Mouse (Mus musculus): Measurements from ENCODE around the gene Sema6d.

DNA sequence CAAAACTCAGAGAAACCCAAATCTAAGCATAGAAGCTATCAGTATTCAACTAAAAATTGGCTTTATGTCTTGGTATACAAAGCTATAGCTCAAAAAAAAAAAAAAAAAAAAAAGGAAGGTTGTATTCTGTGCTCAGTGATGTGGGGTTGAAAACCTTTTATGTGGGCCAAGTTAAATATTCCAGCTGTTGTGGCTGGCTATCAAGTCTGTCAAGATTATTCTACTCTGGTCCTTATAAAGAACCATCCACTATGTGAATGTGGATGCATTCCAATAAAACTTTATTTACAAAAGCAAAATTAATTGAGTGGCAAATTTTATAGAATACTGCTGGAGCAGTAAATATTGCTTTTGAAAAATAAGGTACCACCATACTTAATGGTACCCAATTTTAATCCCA lies 388.1 kb downstream of the Sema6d start:
- TF ChIP-seq CTCF (IDR thresholded peaks at IDR 0.05; ENCODE audit: borderline replicate concordance, insufficient read depth, low read depth, low read length) (no peak), POLR2A (IDR thresholded peaks at IDR 0.05; ENCODE audit: borderline replicate concordance, insufficient read depth, low read length) (no peak)
